ENCODE assay signal across 16 mouse cellular contexts in genomic region chr8:125287841-125288341, GRCm38 (mm10).
A peak's percentile ranks its signal among the peaks of the same experiment; 100 is the strongest.
DNase-seq lines count a peak whose midpoint lies in the region; ATAC-seq and TF ChIP-seq lines count a peak whose summit lies in the region.
"Had no signal": no experiment of that assay in that cellular context is flagged by ENCODE, and none has a peak within 500 bp of the region (broad histone marks: within the 10 kb centered on the region; RNA-seq: fewer than 3 reads in every experiment).

No protein-coding gene starts in this region.

- H3K27ac ChIP-seq in intestine, postnatal 0 days (ENCODE audit: low read depth, low read length): no peak overlapping the region
- H3K27ac ChIP-seq in intestine, embryonic 15.5 days: no peak overlapping the region
- H3K27ac ChIP-seq in heart, embryonic 11.5 days (ENCODE audit: low read depth, low read length): 0 out of 2 replicates have a peak overlapping the region, but pooled peaks have one; percentile 31
- H3K27ac ChIP-seq in limb, embryonic 10.5 days: peak overlapping the region; percentile 4; the same call in 1 of the 2 replicates
- H3K27ac ChIP-seq: limb, embryonic 13.5 days; neural tube, embryonic 12.5 days had no signal

- TF ChIP-seq CTCF in intestine, postnatal 0 days (IDR thresholded peaks at IDR 0.05; ENCODE audit: low read depth): no peak

- H3K9ac ChIP-seq in intestine, postnatal 0 days (ENCODE audit: low read depth, low read length): no peak overlapping the region
- H3K9ac ChIP-seq in intestine, embryonic 15.5 days: no peak overlapping the region
- H3K9ac ChIP-seq in heart, embryonic 11.5 days (ENCODE audit: low read depth, low read length): no peak overlapping the region
- H3K9ac ChIP-seq: limb, embryonic 13.5 days; liver, postnatal 0 days; neural tube, embryonic 12.5 days had no signal

- no peaks in the 10 kb centered on the region for H3K36me3 ChIP-seq in intestine, postnatal 0 days (ENCODE audit: control insufficient read depth, insufficient read depth)
- no peaks in the 10 kb centered on the region for H3K36me3 ChIP-seq in intestine, embryonic 15.5 days
- H3K36me3 ChIP-seq in heart, embryonic 11.5 days (ENCODE audit: control insufficient read depth, insufficient read depth, low read length): no peaks in the 10 kb centered on the region
- no peaks in the 10 kb centered on the region for H3K36me3 ChIP-seq in limb, embryonic 10.5 days
- H3K36me3 ChIP-seq: limb, embryonic 13.5 days; neural tube, embryonic 12.5 days had no signal

- DNase-seq in adipocyte (ENCODE audit: low spot score): peak; percentile 52
- no peak for DNase-seq in limb, embryonic 10.5 days (ENCODE audit: low spot score)
- no peak for DNase-seq in cerebellum, adult 11 months
- no peak for DNase-seq in B cell, adult 2 months
- DNase-seq: cerebellum, adult 9-10 months; liver, postnatal 0 days had no signal

- H3K27me3 ChIP-seq in intestine, postnatal 0 days (replicated peaks; ENCODE audit: control insufficient read depth, insufficient read depth, low read length): no peaks in the 10 kb centered on the region
- no peaks in the 10 kb centered on the region for H3K27me3 ChIP-seq in intestine, embryonic 15.5 days (replicated peaks)
- H3K27me3 ChIP-seq in heart, embryonic 11.5 days (ENCODE audit: control insufficient read depth, insufficient read depth, low read length): no peaks in the 10 kb centered on the region
- H3K27me3 ChIP-seq in limb, embryonic 10.5 days (ENCODE audit: low read depth, poor library complexity, severe bottlenecking): no peaks in the 10 kb centered on the region
- H3K27me3 ChIP-seq: limb, embryonic 13.5 days; neural tube, embryonic 12.5 days had no signal

- H3K4me3 ChIP-seq in intestine, postnatal 0 days (ENCODE audit: low read depth, low read length): no peak overlapping the region
- no peak overlapping the region for H3K4me3 ChIP-seq in intestine, embryonic 15.5 days (replicated peaks)
- H3K4me3 ChIP-seq in heart, embryonic 11.5 days (ENCODE audit: low read depth, low read length): no peak overlapping the region
- no peak overlapping the region for H3K4me3 ChIP-seq in limb, embryonic 10.5 days
- H3K4me3 ChIP-seq: erythroblast, embryonic 14.5 days; limb, embryonic 13.5 days; neural tube, embryonic 12.5 days had no signal

- no peaks in the 10 kb centered on the region for H3K9me3 ChIP-seq in intestine, postnatal 0 days (ENCODE audit: control insufficient read depth)
- H3K9me3 ChIP-seq in intestine, embryonic 15.5 days: no peaks in the 10 kb centered on the region
- H3K9me3 ChIP-seq in heart, embryonic 11.5 days (replicated peaks; ENCODE audit: control insufficient read depth, low read length): no peaks in the 10 kb centered on the region
- H3K9me3 ChIP-seq in limb, embryonic 10.5 days (replicated peaks): no peaks in the 10 kb centered on the region
- H3K9me3 ChIP-seq: limb, embryonic 13.5 days had no signal

- 0 out of 2 replicates have a peak overlapping the region, but pooled peaks have one; percentile 3 for H3K4me2 ChIP-seq in intestine, postnatal 0 days (replicated peaks; ENCODE audit: low read depth)
- no peak overlapping the region for H3K4me2 ChIP-seq in intestine, embryonic 15.5 days (replicated peaks)
- H3K4me2 ChIP-seq in heart, embryonic 11.5 days: no peak overlapping the region
- H3K4me2 ChIP-seq: limb, embryonic 13.5 days; neural tube, embryonic 12.5 days had no signal

- peaks cover 15% of the 10 kb centered on the region; the same call in 1 of the 2 replicates for H3K4me1 ChIP-seq in intestine, postnatal 0 days (replicated peaks; ENCODE audit: control insufficient read depth, insufficient read depth, low read length)
- H3K4me1 ChIP-seq in intestine, embryonic 15.5 days (replicated peaks): peaks cover 26% of the 10 kb centered on the region
- peaks cover 49% of the 10 kb centered on the region for H3K4me1 ChIP-seq in heart, embryonic 11.5 days (ENCODE audit: control insufficient read depth, insufficient read depth, low read length)
- peaks cover 49% of the 10 kb centered on the region for H3K4me1 ChIP-seq in limb, embryonic 10.5 days
- H3K4me1 ChIP-seq: neural tube, embryonic 12.5 days had no signal

- ATAC-seq in intestine, postnatal 0 days: no peak
- no peak for ATAC-seq in intestine, embryonic 15.5 days
- no peak for ATAC-seq in heart, embryonic 11.5 days (replicated peaks; ENCODE audit: insufficient number of reproducible peaks, low FRiP score, low TSS enrichment)
- ATAC-seq in CD4-positive, CD25-positive, alpha-beta regulatory T cell, adult 4 months: no peak
- ATAC-seq: activated CD4-positive, CD25-positive, alpha-beta regulatory T cell, adult 4 months; inflammation-experienced regulatory T-cells, adult 6 months; liver, postnatal 0 days; midbrain, embryonic 16.5 days had no signal

- WGBS in intestine, postnatal 0 days: 14% methylated on average over 7 of the region's 7 CpGs
- 30% methylated on average over 7 of the region's 7 CpGs for WGBS in intestine, embryonic 15.5 days
- WGBS in heart, embryonic 11.5 days (ENCODE audit: insufficient replicate concordance): 24% methylated on average over 7 of the region's 7 CpGs
- 54% methylated on average over 7 of the region's 7 CpGs for WGBS in limb, embryonic 10.5 days

Comparison
In these comparisons a context has a peak if more than half of its experiments do, and no peak if none do; other contexts are left out.
1. H3K27ac ChIP-seq: peak in heart, embryonic 11.5 days (single experiment) and limb, embryonic 10.5 days (single experiment); none in intestine, postnatal 0 days (single experiment) and intestine, embryonic 15.5 days (single experiment).